Mouse (Mus musculus) midbrain, embryonic 13.5 days (tissue): ENCODE data around the gene Sema3f. TPM values are rescaled to one million over a fixed set of nuclear protein-coding genes. Genes with fewer than 3 reads are reported as not detected.

Experiments
- ATAC-seq: fragments of 200-750 bp; cut with Nextera tagmentation; 2 replicates; pipeline ENCODE4 v1.8.0; 2017; ENCODE audit warnings: mild to moderate bottlenecking, moderate TSS enrichment, moderate library complexity
- H3K27ac ChIP-seq: fragments of 300-500 bp; sonication (generic); 2 replicates; pipeline ENCODE4 v1.5.1; 2015; ENCODE audit warnings: inconsistent platforms, mild to moderate bottlenecking, moderate library complexity
- H3K27me3 ChIP-seq: fragments of 300-500 bp; sonication (generic); 2 replicates; pipeline ENCODE4 v1.6.1; 2015; ENCODE audit warnings: mild to moderate bottlenecking, inconsistent platforms
- H3K36me3 ChIP-seq: fragments of 300-500 bp; sonication (generic); 2 replicates; pipeline ENCODE4 v1.6.1; 2015; ENCODE audit warnings: mild to moderate bottlenecking, inconsistent platforms
- H3K4me1 ChIP-seq: fragments of 300-500 bp; sonication (generic); replicated peaks from 2 replicates; pipeline ENCODE4 v1.6.1; 2015; ENCODE audit warnings: inconsistent platforms
- H3K4me2 ChIP-seq: fragments of 300-500 bp; sonication (generic); replicated peaks from 2 replicates; pipeline ENCODE4 v1.6.1; 2015; ENCODE audit warnings: moderate library complexity, mild to moderate bottlenecking, inconsistent platforms
- H3K4me3 ChIP-seq: fragments of 300-500 bp; sonication (generic); replicated peaks from 2 replicates; pipeline ENCODE4 v1.5.1; 2015; ENCODE audit warnings: mild to moderate bottlenecking, inconsistent platforms
- H3K9ac ChIP-seq: fragments of 300-500 bp; sonication (generic); replicated peaks from 2 replicates; pipeline ENCODE4 v1.6.1; 2015; ENCODE audit warnings: mild to moderate bottlenecking, inconsistent platforms
- H3K9me3 ChIP-seq: fragments of 300-500 bp; sonication (generic); 2 replicates; pipeline ENCODE4 v1.6.1; 2016; ENCODE audit warnings: mild to moderate bottlenecking, inconsistent platforms
- WGBS: fragments of 180-500 bp; shearing (Covaris S2); methylation state at CpG from one replicate; pipeline ENCODE4 v1.1.7; 2015; 5-methylcytosine and 5-hydroxymethylcytosine counted together
- polyA plus RNA-seq: library from polyadenylated mRNA; unstranded; fragments of >200 nt; fragmentation: Nextera tagmentation; extraction: Ambion mirVana; gene quantifications from 2 replicates; pipeline ENCODE4 v1.2.1, GENCODE M21; 2015

Gene Sema3f
- polyA plus RNA-seq, 1 experiment from 2014 or later, result 24.6 TPM

DNA sequence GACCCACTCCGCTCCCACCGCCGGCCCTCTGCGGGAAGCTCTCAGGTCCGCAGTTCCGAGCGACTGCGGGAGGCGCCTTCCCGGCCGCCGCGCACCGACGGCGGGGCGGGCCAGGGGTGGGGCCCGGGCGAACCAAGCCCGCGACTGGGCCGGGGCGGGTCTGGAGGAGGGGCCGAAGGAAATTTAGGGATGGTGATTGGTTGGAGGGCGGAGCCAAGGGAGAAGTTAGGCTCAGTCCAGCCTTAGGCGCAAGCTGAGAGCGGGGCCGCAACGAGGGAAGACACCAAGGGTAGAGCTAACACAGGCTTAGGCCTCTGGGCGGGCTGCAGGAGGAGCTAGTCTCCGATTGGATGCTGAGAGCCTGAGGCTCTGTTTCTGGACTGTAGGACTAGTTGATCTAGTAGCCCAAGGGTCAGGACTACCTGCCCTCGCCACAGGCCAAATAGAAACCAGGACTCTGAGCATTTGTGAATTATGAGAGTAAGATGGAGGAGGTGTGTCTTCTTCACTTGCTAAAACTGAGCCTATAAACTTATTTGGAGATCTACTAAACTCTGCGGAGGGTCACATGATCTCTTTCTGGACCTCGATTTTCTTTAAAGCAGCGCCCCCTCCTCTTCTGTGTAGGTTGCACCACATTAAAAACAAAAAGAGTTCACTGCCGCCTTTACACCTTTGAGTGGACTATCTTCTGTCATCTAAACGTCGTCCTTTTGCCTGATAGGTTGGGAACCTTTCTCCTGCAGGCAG, 74.8 kb downstream of the Sema3f start, which contains the start of gene Gnai2:
Gene Gnai2 (minus strand): TSS at position 89 of the 750 bp plus-strand sequence.
- peak within 1 kb of the TSS; percentile 87 for H3K4me3 ChIP-seq
- H3K4me2 ChIP-seq, result peak within 1 kb of the TSS; percentile 90
- H3K27ac ChIP-seq, result peak within 1 kb of the TSS; percentile 98
- no peaks in the 10 kb centered on the region for H3K9me3 ChIP-seq
- peaks cover 67% of the 10 kb centered on the region for H3K4me1 ChIP-seq
- H3K36me3 ChIP-seq, result no peaks in the 10 kb centered on the region
- H3K27me3 ChIP-seq, result no peaks in the 10 kb centered on the region
- peak within 1 kb of the TSS; percentile 97 for H3K9ac ChIP-seq
- peak; percentile 83 for ATAC-seq
- 6% methylated on average over 22 of the region's 38 CpGs for WGBS

- peak overlapping the region; percentile 90 for H3K4me2 ChIP-seq
- H3K4me1 ChIP-seq, result peaks cover 69% of the 10 kb centered on the region
- H3K4me3 ChIP-seq, result peak overlapping the region; percentile 87
- no peaks in the 10 kb centered on the region for H3K36me3 ChIP-seq
- H3K27ac ChIP-seq, result peak overlapping the region; percentile 98
- WGBS, result under 1% methylated on average over 30 of the region's 35 CpGs
- ATAC-seq, result no peak
- no peaks in the 10 kb centered on the region for H3K27me3 ChIP-seq
- peak overlapping the region; percentile 97 for H3K9ac ChIP-seq
- no peaks in the 10 kb centered on the region for H3K9me3 ChIP-seq
Measured at GRCm38 (mm10) chr9:107634406-107635278, 75.6 kb downstream of the Sema3f start.

DNA sequence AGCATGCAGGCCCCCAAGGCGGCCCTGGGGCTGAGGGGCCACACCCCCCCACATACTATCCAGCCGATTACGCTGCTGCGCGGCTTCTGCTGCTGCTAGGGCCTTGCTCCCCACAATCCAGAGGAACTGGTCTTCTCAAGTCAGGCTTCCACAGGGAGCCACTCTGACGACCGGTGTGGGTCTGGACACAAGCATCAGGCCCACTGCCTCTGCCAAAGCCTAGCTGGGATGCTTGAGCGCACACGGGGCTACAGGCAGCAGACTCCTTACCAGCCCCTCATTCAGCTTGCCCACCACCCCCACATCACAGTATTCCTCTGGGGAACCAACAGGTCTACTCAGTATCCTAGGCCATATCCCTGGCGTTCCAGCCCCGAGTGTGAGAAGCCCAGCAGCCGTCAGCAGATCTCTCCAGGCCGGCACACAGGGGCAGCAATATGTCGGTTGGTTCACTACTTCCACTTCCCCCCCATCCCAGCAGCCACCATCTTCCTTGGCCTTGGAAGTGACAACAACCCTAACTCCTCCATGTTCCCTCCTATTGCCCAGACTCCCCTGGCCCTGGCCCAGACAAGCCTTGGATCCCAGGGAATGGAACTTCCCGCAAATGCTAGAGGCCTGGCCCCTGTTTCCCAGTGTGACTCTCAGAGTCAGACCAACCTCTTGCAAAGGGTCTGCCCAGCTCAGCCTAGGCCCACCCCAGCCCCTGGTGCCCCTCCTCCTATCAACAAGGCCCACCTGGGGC, 76.4 kb downstream of the Sema3f start:
- H3K4me2 ChIP-seq, result peak overlapping the region; percentile 90
- H3K36me3 ChIP-seq, result no peaks in the 10 kb centered on the region

DNA sequence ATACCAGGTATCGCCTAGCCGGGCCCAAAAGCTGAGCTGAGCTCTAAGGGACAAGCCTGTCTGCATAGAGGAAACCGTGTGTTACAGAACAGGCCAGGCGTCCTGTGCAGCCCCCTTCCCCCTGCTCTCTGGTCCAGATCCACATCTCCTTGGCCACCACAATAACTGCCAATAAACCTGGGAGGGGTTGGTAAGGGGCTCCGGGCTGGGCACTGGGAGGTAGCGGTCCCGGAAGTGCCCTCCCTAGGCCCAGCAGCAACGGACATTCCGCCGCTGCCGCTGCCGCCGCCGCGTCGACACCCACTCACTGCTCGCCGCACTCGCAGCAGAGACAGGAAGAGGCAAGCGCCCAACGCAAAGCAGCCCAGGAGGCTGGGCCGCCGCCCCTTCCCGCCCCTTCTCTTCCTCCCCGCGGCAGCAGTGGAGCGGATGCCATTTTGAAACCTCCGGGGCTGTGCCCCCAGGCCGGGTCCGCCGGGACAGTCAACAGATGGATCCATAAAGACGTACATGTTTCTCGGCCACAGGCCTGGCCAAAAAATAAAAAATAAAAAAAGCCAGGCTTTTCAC, 77.1 kb downstream of the Sema3f start:
- peak overlapping the region; percentile 87 for H3K4me3 ChIP-seq
- H3K27me3 ChIP-seq, result no peaks in the 10 kb centered on the region
- H3K9me3 ChIP-seq, result no peaks in the 10 kb centered on the region
- under 1% methylated on average over 33 of the region's 33 CpGs for WGBS
- peak overlapping the region; percentile 97 for H3K9ac ChIP-seq
- H3K27ac ChIP-seq, result peak overlapping the region; percentile 98
- H3K36me3 ChIP-seq, result no peaks in the 10 kb centered on the region
- no peak for ATAC-seq
- peaks cover 83% of the 10 kb centered on the region for H3K4me1 ChIP-seq
- peak overlapping the region; percentile 90 for H3K4me2 ChIP-seq

More for the DNA sequence above, 76.4 kb downstream of the Sema3f start:
- Histone ChIP-seq H3K4me3 (peak overlapping the region; percentile 87), H3K27ac (peak overlapping the region; percentile 98), H3K4me1 (peaks cover 77% of the 10 kb centered on the region), H3K27me3 (no peaks in the 10 kb centered on the region), H3K9me3 (no peaks in the 10 kb centered on the region), H3K9ac (peak overlapping the region; percentile 97)
- ATAC-seq, result no peak
- 2% methylated on average over 15 of the region's 15 CpGs for WGBS

- Histone ChIP-seq H3K27ac (peak overlapping the region; percentile 98), H3K9me3 (no peaks in the 10 kb centered on the region), H3K9ac (peak overlapping the region; percentile 97), H3K4me3 (peak overlapping the region; percentile 87), H3K36me3 (no peaks in the 10 kb centered on the region), H3K27me3 (no peaks in the 10 kb centered on the region), H3K4me1 (peaks cover 85% of the 10 kb centered on the region), H3K4me2 (peak overlapping the region; percentile 90)
- WGBS, result 17% methylated on average over 6 of the region's 6 CpGs
- no peak for ATAC-seq
Measured at GRCm38 (mm10) chr9:107632478-107632877, 77.8 kb downstream of the Sema3f start.

- H3K4me1 ChIP-seq, result peaks cover 85% of the 10 kb centered on the region
- H3K36me3 ChIP-seq, result no peaks in the 10 kb centered on the region
- no peaks in the 10 kb centered on the region for H3K27me3 ChIP-seq
- H3K4me2 ChIP-seq, result peak overlapping the region; percentile 90
- peak overlapping the region; percentile 98 for H3K27ac ChIP-seq
- 50% methylated on average over 8 of the region's 8 CpGs for WGBS
- ATAC-seq, result no peak
- peak overlapping the region; percentile 97 for H3K9ac ChIP-seq
- H3K4me3 ChIP-seq, result peak overlapping the region; percentile 87
- H3K9me3 ChIP-seq, result no peaks in the 10 kb centered on the region
Measured at GRCm38 (mm10) chr9:107631861-107632260, 78.4 kb downstream of the Sema3f start.

Other genes with a start within 250 kb of the Sema3f start
- gene Tmem115, start 176.5 kb downstream of the Sema3f start, polyA plus RNA-seq, result 38.6 and 41.3 TPM in 2 replicates
- 28.3 and 29.1 TPM in 2 replicates for gene Cyb561d2, start 168.3 kb downstream of the Sema3f start, polyA plus RNA-seq
- gene Nprl2, start 168.2 kb downstream of the Sema3f start, polyA plus RNA-seq, result 67.7 and 70.8 TPM in 2 replicates
- gene Zmynd10, start 163.2 kb downstream of the Sema3f start, polyA plus RNA-seq, result 1.1 and 1.5 TPM in 2 replicates
- 38.6 and 39.5 TPM in 2 replicates for gene Rassf1, start 158.9 kb downstream of the Sema3f start, polyA plus RNA-seq
- gene Tusc2, start 147.2 kb downstream of the Sema3f start, polyA plus RNA-seq, result 93.2 and 109 TPM in 2 replicates
- gene Hyal2, start 142.5 kb downstream of the Sema3f start, polyA plus RNA-seq, result 98.9 and 106 TPM in 2 replicates
- gene Hyal1, start 133.5 kb downstream of the Sema3f start, polyA plus RNA-seq, result 7.0 and 10.0 TPM in 2 replicates
- 16.5 and 19.1 TPM in 2 replicates for gene Naa80, start 131.6 kb downstream of the Sema3f start, polyA plus RNA-seq
- gene Hyal3, start 129.7 kb downstream of the Sema3f start, polyA plus RNA-seq, result 1.1 and 1.8 TPM in 2 replicates
- gene Ifrd2, start 122.8 kb downstream of the Sema3f start, polyA plus RNA-seq, result 13.5 and 14.7 TPM in 2 replicates
- 2.3 and 2.7 TPM in 2 replicates for gene Sema3b, start 101.2 kb downstream of the Sema3f start, polyA plus RNA-seq
- 399 and 416 TPM in 2 replicates for gene Gnai2, start 75.1 kb downstream of the Sema3f start, polyA plus RNA-seq
- 18.7 and 22.0 TPM in 2 replicates for gene Slc38a3, start 40.9 kb downstream of the Sema3f start, polyA plus RNA-seq
- gene Gnat1, start 30.8 kb downstream of the Sema3f start, polyA plus RNA-seq, result 2.4 and 2.7 TPM in 2 replicates
- gene Rbm5, start 60.5 kb upstream of the Sema3f start, polyA plus RNA-seq, result 282 and 315 TPM in 2 replicates
- gene Rbm6, start 162.8 kb upstream of the Sema3f start, polyA plus RNA-seq, result 126 and 132 TPM in 2 replicates
- gene Mon1a, start 177.7 kb upstream of the Sema3f start, polyA plus RNA-seq, result 21.5 and 23.8 TPM in 2 replicates
- gene Mst1r, start 196.4 kb upstream of the Sema3f start, polyA plus RNA-seq, result 1.2 and 2.3 TPM in 2 replicates
- not detected in 2 replicates for gene Actl11, start 218.0 kb upstream of the Sema3f start, polyA plus RNA-seq
- 18.9 and 19.9 TPM in 2 replicates for gene Camkv, start 225.2 kb upstream of the Sema3f start, polyA plus RNA-seq
- gene Traip, start 239.7 kb upstream of the Sema3f start, polyA plus RNA-seq, result 15.0 and 15.1 TPM in 2 replicates